Mouse (Mus musculus): ENCODE data around the gene Wee1.
"Not testable (repeated sequence)": the region's sequence is repeated elsewhere in the genome, so short reads cannot be mapped to it uniquely, and the experiment has no call there.

Gene Wee1

GRCm38 (mm10) chr7:110121516-110122288 lies at the start of gene Wee1:
TSS of gene Wee1 (plus strand) at chr7:110122046.
- peak; percentile 98 to 99 for DNase-seq

DNA sequence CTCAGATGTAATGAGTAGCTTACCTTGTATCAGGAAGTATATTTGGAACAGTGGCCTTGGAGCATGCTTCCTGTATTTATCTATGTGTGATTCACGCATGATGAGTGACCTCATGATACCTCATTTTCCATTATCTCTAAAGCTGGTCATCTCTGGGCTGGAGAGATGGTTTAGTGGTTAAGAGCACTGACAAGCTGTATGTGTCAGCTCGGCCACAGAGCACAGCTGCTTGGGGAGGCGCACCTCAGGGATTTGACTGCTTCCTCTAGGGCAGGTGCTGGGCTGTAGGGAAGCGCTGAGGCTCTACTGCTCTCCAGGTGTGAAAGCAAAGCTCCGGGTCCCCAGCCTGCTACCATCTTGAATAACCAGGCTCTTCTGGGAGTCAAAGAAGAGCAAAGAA lies 43.7 kb upstream of the Wee1 start:
- no peak for DNase-seq

DNA sequence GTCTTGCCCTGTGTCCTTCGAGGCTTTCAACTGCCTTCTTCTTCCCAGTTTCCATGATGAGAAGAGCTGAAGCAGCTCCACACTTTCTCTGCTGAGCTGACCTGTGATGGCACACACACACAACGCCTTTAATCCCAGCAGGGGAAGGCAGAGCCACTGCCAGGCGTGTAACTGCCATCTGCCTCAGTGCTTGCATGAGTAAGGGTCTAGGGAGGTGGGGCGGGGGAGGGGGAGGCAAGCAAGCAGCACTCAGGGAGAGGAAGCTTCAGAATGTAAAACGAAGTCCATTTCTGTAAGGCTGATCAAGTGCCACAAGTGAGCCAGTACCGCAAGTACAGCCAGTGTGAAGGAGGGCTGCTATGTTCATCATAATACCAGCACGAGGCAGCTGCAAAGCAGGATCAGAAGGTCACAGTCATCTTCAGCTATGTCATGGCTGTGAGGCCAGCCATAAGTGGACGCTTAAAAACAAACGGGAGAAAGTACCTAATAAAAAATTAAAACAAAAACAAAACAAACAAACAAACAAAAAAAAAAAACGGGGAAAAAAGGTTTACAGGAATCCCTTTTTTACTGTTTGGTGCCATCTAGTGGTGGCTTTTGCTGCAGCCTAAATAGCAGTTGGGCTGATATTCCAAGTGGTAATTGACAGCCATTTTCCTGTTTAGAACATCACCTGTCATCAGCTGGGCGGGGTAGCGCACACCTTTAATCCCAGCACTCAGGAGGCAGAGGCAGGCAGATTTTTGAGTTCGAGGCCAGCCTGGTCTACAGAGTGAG lies 38.3 kb upstream of the Wee1 start:
- peak; percentile 71 for DNase-seq

DNA sequence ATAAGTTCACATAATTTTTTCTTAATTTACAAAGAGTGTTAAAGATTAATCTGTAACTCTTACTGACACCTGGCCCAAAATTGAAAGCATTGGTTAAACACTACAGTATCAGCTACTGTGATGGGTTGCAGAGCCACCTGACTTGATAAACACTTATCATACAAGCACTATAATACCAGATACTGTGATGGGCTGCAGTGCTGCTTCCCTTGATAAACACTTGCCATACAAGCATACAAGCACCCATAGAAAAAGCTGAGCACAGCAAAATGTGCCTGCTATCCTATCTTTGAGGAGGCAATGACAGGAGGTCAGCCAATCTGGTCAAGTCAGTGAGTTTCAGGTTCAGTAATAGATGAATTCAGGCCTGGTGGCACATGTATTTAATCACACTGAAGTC lies 36.6 kb upstream of the Wee1 start:
- no peak for DNase-seq

DNA sequence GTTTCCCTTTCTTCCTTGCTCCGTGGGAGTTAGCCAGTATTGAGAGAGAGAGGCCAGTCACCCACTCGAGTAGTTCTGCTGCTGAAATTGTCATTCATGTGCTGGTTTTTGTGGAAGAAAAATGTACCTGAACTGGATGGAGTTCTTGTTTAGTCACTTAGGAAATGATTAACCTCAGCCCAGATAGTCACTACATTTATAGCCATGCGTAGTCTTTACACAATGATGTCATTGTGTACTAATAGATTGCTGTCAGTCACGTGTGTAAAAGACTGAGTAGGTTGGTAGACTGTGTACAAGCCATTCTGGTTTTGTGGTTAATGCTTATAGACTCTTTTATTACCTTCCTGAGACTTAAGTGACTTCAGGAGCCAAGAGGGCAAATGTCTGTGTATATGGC lies 33.9 kb upstream of the Wee1 start:
- DNase-seq = no peak

GRCm38 (mm10) chr7:110091670-110092069 lies 30.2 kb upstream of the Wee1 start:
- DNase-seq = peak; percentile 11 to 19

DNA sequence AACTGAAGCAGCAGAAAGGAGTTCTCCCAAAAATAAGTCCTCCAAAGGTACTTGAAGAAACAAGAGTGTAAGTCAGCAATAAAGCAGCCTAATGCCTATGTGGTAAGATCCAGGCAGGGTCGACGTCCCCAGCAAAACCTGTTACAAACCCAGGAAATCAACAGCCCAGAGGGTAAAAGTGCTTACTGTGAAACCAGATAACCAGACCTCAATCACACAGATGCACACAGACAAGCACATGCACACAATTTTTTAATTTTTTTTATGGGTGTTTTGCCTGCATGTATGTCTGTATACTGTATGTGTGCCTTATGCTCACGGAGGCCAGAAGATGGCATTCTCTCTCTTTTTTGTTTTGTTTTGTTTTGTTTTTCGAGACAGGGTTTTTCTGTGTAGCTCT lies 25.5 kb upstream of the Wee1 start:
- no peak for DNase-seq

DNA sequence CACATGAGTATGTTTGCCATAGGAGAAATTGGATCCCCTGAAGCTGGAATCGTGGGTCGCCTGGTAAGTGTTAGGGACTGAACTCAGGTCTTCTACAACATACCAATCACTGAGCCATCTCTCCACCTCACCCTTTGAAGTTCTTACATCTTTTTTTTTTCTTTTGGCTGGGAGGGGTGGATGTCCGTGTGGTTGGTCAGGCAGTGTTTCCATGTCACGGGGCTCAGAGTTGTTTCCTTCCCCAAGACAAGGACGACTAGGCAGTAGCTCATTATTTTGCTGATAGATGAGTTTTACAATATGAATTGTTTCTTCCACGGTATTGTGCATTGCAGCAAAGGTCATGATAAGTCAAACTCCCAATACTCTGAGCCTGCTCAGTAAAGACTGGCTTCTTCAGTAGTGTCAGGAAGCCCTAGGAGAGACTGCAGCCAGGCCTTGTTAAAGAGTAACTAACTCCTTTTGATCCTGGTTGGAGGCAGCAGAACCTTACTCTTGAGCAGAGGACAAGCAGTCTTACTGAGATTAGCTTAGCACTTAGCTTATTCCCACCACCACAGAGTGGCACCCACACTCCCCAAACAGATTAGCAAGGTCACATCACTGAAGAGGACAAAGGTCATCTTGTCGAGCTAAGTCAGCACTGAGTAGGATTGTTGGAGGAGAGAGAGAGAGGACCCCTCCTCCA lies 24.6 kb upstream of the Wee1 start:
- DNase-seq = no peak

DNA sequence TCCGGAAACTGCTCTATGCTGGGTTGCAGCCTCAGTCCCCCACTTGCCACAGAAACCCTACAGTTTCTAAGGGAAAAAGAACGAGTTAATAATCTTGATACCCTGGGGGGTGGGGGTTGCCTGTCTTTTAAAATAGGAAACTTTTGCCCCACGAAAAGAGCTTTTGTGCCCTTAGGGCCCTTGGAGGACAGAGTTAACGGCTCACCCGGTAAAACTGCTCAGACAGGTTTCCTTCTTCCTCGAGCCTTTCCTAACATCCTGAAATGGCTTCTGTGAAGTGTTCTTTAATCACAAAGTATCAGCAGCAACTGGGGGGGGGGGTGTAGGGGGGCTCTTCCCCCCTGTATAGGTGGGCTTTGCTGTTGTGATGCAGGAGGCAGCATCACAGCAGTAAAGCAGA lies 21.0 kb upstream of the Wee1 start:
- DNase-seq = no peak

DNA sequence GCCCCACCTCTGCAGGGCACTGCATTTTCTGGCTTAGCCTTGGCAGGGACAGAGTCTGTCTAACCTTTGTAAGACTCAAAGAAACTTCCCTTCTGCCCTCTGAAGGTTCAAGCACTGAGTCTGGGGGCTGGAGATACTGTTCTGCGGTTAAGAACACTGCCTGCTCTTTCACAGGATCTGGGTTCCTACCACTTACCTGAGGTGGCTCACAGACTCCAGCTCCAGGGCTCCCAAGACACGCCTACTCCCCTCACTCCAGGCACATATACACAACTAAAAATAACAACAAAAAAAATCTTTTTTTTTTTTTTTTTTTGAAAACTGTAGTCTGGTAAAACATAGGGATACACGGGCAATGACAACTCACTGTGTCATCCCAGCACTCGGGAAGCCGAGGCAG lies 20.6 kb upstream of the Wee1 start:
- DNase-seq = no peak

DNA sequence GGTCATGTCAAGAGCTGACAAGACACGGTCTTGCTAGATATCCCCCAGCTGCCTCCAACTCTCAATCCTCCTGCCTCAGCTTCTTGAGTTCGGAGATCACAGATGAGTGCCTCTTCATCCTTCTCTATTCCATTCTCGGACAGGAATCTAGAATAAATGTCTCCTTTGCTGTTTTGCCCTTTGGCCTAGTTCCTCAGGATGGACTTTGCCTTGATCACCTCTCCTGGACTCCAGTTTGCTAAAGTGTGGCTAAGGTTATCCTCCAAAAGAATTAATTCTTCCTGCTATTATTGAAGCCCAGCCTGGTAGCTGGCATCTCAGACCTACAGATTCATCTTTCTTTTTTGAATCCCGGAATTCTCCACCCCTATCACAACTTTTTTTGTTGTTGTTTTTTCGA lies 16.8 kb upstream of the Wee1 start:
- no peak for DNase-seq

- DNase-seq = no peak
These were observed 15.2 kb upstream of the Wee1 start for GRCm38 (mm10) chr7:110106633-110107032.

DNA sequence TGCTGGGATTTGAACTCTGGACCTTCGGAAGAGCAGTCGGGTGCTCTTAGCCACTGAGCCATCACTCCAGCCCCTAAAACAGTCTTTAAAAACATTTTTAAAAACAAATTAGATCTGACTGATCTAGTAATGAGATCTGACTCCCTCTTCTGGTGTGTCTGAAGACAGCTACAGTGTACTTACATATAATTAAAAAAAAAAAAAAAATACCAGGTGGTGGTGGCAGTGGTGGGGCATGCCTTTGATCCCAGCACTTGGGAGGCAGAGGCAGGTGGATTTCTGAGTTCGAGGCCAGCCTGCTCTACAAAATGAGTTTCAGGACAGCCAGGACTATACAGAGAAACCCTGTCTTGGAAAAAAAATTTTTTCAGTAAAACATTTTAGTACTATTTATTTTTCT lies 13.3 kb upstream of the Wee1 start:
- not testable (repeated sequence) for DNase-seq

GRCm38 (mm10) chr7:110108967-110109610 lies 12.8 kb upstream of the Wee1 start:
- DNase-seq = no peak

DNA sequence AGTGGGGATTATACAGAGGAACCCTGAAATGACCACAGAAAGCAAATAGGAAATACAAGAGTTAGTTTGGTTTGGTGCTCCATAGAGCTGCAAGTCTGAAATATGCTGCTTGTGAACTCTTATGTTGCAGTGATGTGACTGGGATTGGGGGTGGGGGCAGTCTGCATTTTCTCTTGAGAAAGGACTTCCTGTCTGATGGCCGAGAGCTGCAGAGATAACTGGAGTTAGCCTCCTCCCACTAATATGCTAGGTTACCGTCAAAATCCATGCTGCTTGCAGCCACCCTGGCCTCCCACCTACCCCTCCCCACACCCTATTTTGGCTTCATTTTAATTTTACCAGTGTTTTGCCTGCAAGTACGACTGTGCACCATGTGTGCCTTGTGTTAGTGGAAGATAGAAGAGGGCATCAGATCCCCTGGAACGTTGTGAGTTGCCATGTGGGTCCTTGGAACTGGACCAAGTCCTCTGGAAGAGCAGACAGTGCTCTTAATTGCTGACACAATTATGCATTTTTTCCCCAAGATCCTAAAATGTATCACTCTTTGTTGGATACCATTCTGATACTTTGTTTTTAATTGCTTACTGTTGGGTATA lies 11.7 kb upstream of the Wee1 start:
- no peak for DNase-seq

GRCm38 (mm10) chr7:110114699-110115098 lies 7.1 kb upstream of the Wee1 start:
- no peak for DNase-seq

DNA sequence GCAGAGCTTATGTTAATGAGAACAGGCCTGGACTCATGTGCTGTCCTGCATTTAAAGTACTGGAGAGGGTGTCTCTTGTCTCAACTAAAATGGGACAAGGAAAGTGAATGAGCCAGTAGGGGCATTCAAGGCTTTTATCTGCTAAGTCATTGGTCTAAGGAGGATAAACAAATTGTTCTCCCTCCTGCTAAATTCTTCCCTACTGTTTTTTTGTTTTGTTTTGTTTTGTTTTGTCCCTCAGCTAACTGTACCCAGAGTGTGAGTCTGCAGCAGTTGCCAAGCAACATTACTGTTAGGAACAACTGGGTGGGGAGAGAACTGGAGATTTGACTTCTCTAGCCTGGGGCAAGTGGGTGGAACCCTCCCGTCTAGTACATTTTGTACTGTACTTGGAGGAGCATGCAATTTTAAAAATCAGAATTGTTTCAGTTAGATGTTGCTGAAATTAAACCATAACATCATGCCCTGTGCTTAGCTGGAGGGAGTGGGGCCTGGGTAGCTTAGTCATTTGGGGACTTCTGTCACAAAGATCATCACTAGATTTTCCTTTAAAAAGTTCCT lies 5.0 kb upstream of the Wee1 start:
- DNase-seq = no peak

GRCm38 (mm10) chr7:110118448-110118847 lies 3.4 kb upstream of the Wee1 start:
- DNase-seq = no peak

DNA sequence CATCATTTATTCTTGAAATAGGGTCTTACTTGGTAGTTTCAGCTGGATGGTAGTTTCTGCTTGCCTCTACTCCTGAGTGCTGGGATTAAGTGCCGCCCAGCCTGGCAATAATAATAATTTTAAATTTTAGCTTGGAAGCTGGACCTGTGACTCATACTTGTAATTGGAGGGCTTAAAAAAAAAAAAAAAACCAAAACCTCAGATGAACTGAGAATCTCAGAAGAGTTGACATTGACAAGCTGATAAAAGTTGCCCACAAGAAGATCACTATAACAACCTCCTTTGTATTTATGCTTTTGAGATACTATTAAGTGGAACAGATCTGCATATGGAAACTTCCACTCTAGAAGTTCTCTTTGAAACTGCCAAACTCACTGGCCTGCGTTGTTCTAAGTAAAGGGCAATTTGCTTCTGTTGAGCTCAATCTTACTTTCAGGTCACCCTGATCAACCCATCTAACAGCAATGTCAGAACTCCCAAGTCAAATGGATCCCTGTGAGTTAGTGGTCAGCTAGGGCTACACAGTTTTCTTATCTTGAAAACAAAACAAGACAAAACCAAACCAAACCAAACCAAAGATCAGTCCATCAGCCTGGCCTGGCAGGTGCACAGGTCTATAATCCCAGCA lies 1.6 kb upstream of the Wee1 start:
- DNase-seq = no peak

DNA sequence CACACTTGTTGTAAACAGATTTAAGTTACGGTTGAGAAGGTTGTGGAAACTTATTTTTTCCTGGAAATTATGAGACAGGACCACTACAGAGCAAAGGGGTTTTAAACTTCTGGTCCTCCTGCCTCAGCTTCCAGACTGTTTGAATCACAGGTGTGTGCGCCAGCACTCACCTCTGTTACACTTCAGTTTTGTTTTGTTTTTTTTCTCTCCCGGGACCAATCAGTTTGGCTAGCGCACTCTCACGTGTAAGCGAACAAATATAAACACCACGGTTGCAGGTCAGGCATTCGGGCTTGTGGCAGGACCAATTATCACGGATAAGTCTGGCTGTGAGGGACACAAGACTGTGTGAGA lies 707 bp upstream of the Wee1 start:
- DNase-seq = no peak

DNA sequence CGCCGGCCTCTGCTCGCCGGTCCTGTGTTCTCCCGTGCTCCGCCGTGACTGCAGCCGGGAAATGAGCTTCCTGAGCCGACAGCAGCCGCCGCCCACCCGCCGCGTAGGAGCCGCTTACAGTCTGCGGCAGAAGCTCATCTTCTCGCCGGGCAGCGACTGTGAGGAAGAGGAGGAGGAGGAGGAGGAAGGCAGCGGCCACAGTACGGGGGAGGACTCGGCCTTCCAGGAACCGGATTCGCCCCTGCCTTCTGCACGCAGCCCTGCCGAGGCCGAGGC lies 381 bp downstream of the Wee1 start:
- DNase-seq = no peak
